Mouse (Mus musculus) liver, embryonic 14.5 days (tissue): ENCODE data around the gene Ereg. TPM values are rescaled to one million over a fixed set of nuclear protein-coding genes. Genes with fewer than 3 reads are reported as not detected.

ENCODE experiments used
- ATAC-seq: fragments of 200-750 bp; cut with Nextera tagmentation; 2 replicates; pipeline ENCODE4 v1.8.0; 2017; ENCODE audit warnings: moderate number of reproducible peaks, mild to moderate bottlenecking, moderate library complexity; ENCODE audit not compliant: insufficient read depth
- DNase-seq, 3 experiments: peaks; one replicate each; pipeline ENCODE4 v3.0.0-alpha.2; 2012 to 2013; ENCODE audit warnings: low read depth in 3 of 3, low spot score in 3 of 3
- H3K27ac ChIP-seq: fragments of 300-500 bp; sonication (generic); 2 replicates; pipeline ENCODE4 v1.5.1; 2014; ENCODE audit warnings: moderate library complexity, mild to moderate bottlenecking, control low read depth, inconsistent platforms
- H3K27me3 ChIP-seq: fragments of 300-500 bp; sonication (generic); 2 replicates; pipeline ENCODE4 v1.6.1; 2014; ENCODE audit warnings: mild to moderate bottlenecking, low read length, moderate library complexity; ENCODE audit not compliant: control insufficient read depth, insufficient read depth
- H3K36me3 ChIP-seq: fragments of 300-500 bp; sonication (generic); replicated peaks from 2 replicates; pipeline ENCODE4 v1.6.1; 2014; ENCODE audit warnings: low read depth; ENCODE audit not compliant: control insufficient read depth, insufficient read depth
- H3K4me1 ChIP-seq, 2 experiments: fragments of 200-500 bp in 1 of 2; fragments of 300-500 bp in 1 of 2; sonication (generic) in 1 of 2; replicated peaks; 2 replicates each; pipeline ENCODE4 v1.6.1; 2012 to 2014; ENCODE audit warnings: antibody characterized with exemption in 1 of 2, inconsistent platforms in 1 of 2, low read length in 1 of 2; ENCODE audit not compliant: control insufficient read depth in 2 of 2, insufficient read depth in 2 of 2
- H3K4me2 ChIP-seq: fragments of 300-500 bp; sonication (generic); 2 replicates; pipeline ENCODE4 v1.6.1; 2014; ENCODE audit warnings: low read depth, mild to moderate bottlenecking, control low read depth, moderate library complexity
- H3K4me3 ChIP-seq, 2 experiments: fragments of 200-500 bp in 1 of 2; fragments of 300-500 bp in 1 of 2; sonication (generic) in 1 of 2; 2 replicates each; pipeline ENCODE4 v1.5.1; 2012 to 2014; ENCODE audit warnings: low read depth in 2 of 2, low read length in 2 of 2, mild to moderate bottlenecking in 2 of 2, control low read depth in 1 of 2, inconsistent platforms in 1 of 2, moderate library complexity in 1 of 2; ENCODE audit not compliant: insufficient read depth in 1 of 2
- H3K9ac ChIP-seq: fragments of 300-500 bp; sonication (generic); replicated peaks from 2 replicates; pipeline ENCODE4 v1.6.1; 2014; ENCODE audit warnings: mild to moderate bottlenecking, control low read depth, moderate library complexity
- H3K9me3 ChIP-seq: fragments of 300-500 bp; sonication (generic); 2 replicates; pipeline ENCODE4 v1.6.1; 2016; ENCODE audit warnings: low read length, mixed read lengths; ENCODE audit not compliant: control insufficient read depth
- CTCF ChIP-seq: IDR thresholded peaks from 2 replicates; pipeline ENCODE4 v1.5.1; 2016; ENCODE audit warnings: antibody characterized with exemption, low read depth, control low read depth
- EP300 ChIP-seq: IDR thresholded peaks from 2 replicates; pipeline ENCODE4 v1.6.1; 2016; ENCODE audit warnings: antibody characterized with exemption, low read depth
- WGBS: fragments of 180-500 bp; shearing (Covaris S2); extraction: QIAGEN DNeasy Blood & Tissue Kit; methylation state at CpG from one replicate; pipeline ENCODE4 v1.1.7; 2014; ENCODE audit not compliant: insufficient replicate concordance; 5-methylcytosine and 5-hydroxymethylcytosine counted together
- polyA plus RNA-seq, 2 experiments: library from polyadenylated mRNA; depleted of rRNA in 1 of 2; stranded (reverse) in 1 of 2; unstranded in 1 of 2; fragments of >200 nt; fragmentation: Nextera tagmentation in 1 of 2; extraction: Ambion mirVana in 1 of 2; gene quantifications; 2 replicates each; pipeline versions ENCODE4 v1.2.1 to v1.2.3; 2012 to 2014

Gene Ereg
- polyA plus RNA-seq, 2 experiments = 0.06 to 0.14 TPM

GRCm38 (mm10) chr5:91036628-91037027 is 37.8 kb upstream of the Ereg start:
- no peaks in the 10 kb centered on the region for H3K27me3 ChIP-seq
- H3K9ac ChIP-seq = no peak overlapping the region
- H3K27ac ChIP-seq = no peak overlapping the region
- ATAC-seq = no peak
- no peak for DNase-seq
- no peaks in the 10 kb centered on the region for H3K9me3 ChIP-seq
- H3K4me2 ChIP-seq = no peak overlapping the region
- H3K4me3 ChIP-seq = no peak overlapping the region
- no peaks in the 10 kb centered on the region for H3K4me1 ChIP-seq
- no peaks in the 10 kb centered on the region for H3K36me3 ChIP-seq
- 64% methylated on average over 4 of the region's 4 CpGs for WGBS
- TF ChIP-seq CTCF (no peak), EP300 (no peak)

- Histone ChIP-seq H3K4me2 (no peak overlapping the region), H3K27ac (no peak overlapping the region), H3K4me1 (no peaks in the 10 kb centered on the region), H3K27me3 (no peaks in the 10 kb centered on the region), H3K36me3 (no peaks in the 10 kb centered on the region), H3K4me3 (no peak overlapping the region), H3K9me3 (no peaks in the 10 kb centered on the region), H3K9ac (no peak overlapping the region)
- ATAC-seq (no peak), DNase-seq (no peak)
- TF ChIP-seq EP300 (no peak), CTCF (no peak)
- 42% methylated on average over 2 of the region's 2 CpGs for WGBS
Observed at GRCm38 (mm10) chr5:91037756-91038155, 36.7 kb upstream of the Ereg start.

DNA sequence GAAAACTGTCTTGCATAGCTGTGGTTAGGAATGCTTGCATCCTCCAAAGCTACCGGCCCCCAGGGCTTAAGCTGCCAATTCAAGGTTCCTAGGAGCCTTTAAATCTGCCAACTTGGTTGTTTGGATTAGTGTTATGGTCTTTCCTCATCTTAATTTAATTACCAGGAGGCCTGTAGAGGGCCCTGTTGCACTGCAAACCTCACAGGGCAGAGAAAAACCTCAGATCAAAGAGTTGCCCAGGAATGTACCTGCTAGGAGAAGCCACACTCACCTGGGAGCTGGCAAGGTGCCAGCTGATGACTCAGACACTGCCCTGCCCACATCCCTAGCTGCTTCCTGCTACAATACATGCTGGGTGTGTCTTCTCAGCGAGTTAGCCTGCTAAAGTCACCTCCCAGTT is 35.9 kb upstream of the Ereg start:
- no peak overlapping the region for H3K4me2 ChIP-seq
- H3K9ac ChIP-seq = no peak overlapping the region
- no peaks in the 10 kb centered on the region for H3K27me3 ChIP-seq
- WGBS = 8% methylated on average over 2 of the region's 2 CpGs
- ATAC-seq (no peak), DNase-seq (no peak)
- TF ChIP-seq EP300 (no peak), CTCF (no peak)
- H3K4me3 ChIP-seq = no peak overlapping the region
- no peak overlapping the region for H3K27ac ChIP-seq
- H3K4me1 ChIP-seq = no peaks in the 10 kb centered on the region
- no peaks in the 10 kb centered on the region for H3K9me3 ChIP-seq
- no peaks in the 10 kb centered on the region for H3K36me3 ChIP-seq

DNA sequence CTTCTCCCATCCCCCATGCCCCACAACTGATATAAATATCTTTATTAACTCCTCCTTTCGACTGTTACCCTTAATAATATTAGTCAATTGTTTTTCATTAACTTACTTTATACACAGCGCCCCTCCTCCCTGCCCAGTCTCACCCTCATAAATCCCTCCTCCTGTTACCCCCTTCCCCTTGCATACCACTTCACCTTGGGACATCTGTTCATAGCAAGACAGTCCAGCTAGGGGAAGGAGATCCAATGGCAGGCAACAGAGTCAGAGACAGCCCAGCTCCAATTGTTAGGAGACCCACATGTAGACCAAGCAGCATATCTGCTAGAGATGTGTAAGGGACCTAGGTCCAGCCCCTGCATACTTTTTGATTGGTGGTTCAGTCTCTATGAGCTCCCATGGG is 35.5 kb upstream of the Ereg start:
- 42% methylated on average over 2 of the region's 2 CpGs for WGBS
- H3K9me3 ChIP-seq = no peaks in the 10 kb centered on the region
- DNase-seq (no peak), ATAC-seq (no peak)
- no peaks in the 10 kb centered on the region for H3K4me1 ChIP-seq
- no peak overlapping the region for H3K4me2 ChIP-seq
- no peak overlapping the region for H3K27ac ChIP-seq
- TF ChIP-seq CTCF = no peak
- no peak for TF ChIP-seq EP300
- H3K27me3 ChIP-seq = no peaks in the 10 kb centered on the region
- H3K36me3 ChIP-seq = no peaks in the 10 kb centered on the region
- H3K4me3 ChIP-seq = no peak overlapping the region
- no peak overlapping the region for H3K9ac ChIP-seq

GRCm38 (mm10) chr5:91047987-91048386 is 26.4 kb upstream of the Ereg start:
- no peaks in the 10 kb centered on the region for H3K27me3 ChIP-seq
- H3K27ac ChIP-seq = no peak overlapping the region
- ATAC-seq = no peak
- H3K4me3 ChIP-seq = no peak overlapping the region
- H3K9ac ChIP-seq = no peak overlapping the region
- TF ChIP-seq EP300 (no peak), CTCF (no peak)
- no peaks in the 10 kb centered on the region for H3K36me3 ChIP-seq
- H3K9me3 ChIP-seq = no peaks in the 10 kb centered on the region
- no peaks in the 10 kb centered on the region for H3K4me1 ChIP-seq
- H3K4me2 ChIP-seq = no peak overlapping the region
- no peak for DNase-seq
- WGBS = 56% methylated on average over 6 of the region's 6 CpGs

DNA sequence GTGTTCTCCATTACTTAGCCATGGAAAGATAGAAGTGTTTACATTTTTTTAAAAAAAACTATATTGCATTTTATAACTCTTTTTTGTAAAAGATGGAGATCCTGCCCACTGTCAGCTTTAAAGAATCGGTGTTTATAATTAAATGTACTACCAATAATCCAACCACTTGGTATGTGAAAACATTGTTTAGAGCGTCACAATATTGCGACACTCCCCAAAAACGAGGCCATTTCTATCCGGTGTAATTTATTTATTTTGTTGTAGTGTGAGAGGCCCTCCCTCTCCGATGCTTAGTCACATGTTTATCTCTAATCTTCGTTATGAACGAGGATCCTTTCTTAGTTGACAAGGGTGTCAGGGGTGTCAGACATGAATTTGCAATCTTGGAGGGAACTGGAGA is 26.0 kb upstream of the Ereg start:
- no peaks in the 10 kb centered on the region for H3K27me3 ChIP-seq
- no peak for DNase-seq
- H3K36me3 ChIP-seq = no peaks in the 10 kb centered on the region
- no peak overlapping the region for H3K4me2 ChIP-seq
- H3K9me3 ChIP-seq = no peaks in the 10 kb centered on the region
- ATAC-seq = no peak
- no peaks in the 10 kb centered on the region for H3K4me1 ChIP-seq
- H3K27ac ChIP-seq = no peak overlapping the region
- no peak for TF ChIP-seq CTCF
- no peak for TF ChIP-seq EP300
- no peak overlapping the region for H3K4me3 ChIP-seq
- H3K9ac ChIP-seq = no peak overlapping the region
- WGBS = 62% methylated on average over 8 of the region's 8 CpGs
